Mouse (Mus musculus) forebrain, embryonic 16.5 days (tissue): ENCODE data around the gene Vkorc1. TPM values are rescaled to one million over a fixed set of nuclear protein-coding genes. Genes with fewer than 3 reads are reported as not detected.

ENCODE experiments used
- ATAC-seq: fragments of 200-750 bp; cut with Nextera tagmentation; 2 replicates; pipeline ENCODE4 v1.8.0; 2017; ENCODE audit warnings: mild to moderate bottlenecking, moderate library complexity
- H3K27ac ChIP-seq: fragments of 300-500 bp; sonication (generic); 2 replicates; pipeline ENCODE4 v1.5.1; 2014; ENCODE audit warnings: low read length, control low read depth
- H3K27me3 ChIP-seq: fragments of 300-500 bp; sonication (generic); replicated peaks from 2 replicates; pipeline ENCODE4 v1.6.1; 2014; ENCODE audit warnings: low read length; ENCODE audit not compliant: control insufficient read depth, insufficient read depth
- H3K36me3 ChIP-seq: fragments of 300-500 bp; sonication (generic); 2 replicates; pipeline ENCODE4 v1.6.1; 2014; ENCODE audit not compliant: control insufficient read depth, insufficient read depth
- H3K4me1 ChIP-seq: fragments of 300-500 bp; sonication (generic); replicated peaks from 2 replicates; pipeline ENCODE4 v1.6.1; 2014; ENCODE audit warnings: low read length; ENCODE audit not compliant: control insufficient read depth, insufficient read depth
- H3K4me2 ChIP-seq: fragments of 300-500 bp; sonication (generic); 2 replicates; pipeline ENCODE4 v1.6.1; 2014; ENCODE audit warnings: mild to moderate bottlenecking, low read length, control low read depth
- H3K4me3 ChIP-seq: fragments of 300-500 bp; sonication (generic); replicated peaks from 2 replicates; pipeline ENCODE4 v1.5.1; 2014; ENCODE audit warnings: mild to moderate bottlenecking, low read length, control low read depth
- H3K9ac ChIP-seq: fragments of 300-500 bp; sonication (generic); replicated peaks from 2 replicates; pipeline ENCODE4 v1.6.1; 2014; ENCODE audit warnings: low read depth, low read length, control low read depth
- H3K9me3 ChIP-seq: fragments of 300-500 bp; sonication (generic); 2 replicates; pipeline ENCODE4 v1.6.1; 2016; ENCODE audit warnings: low read length; ENCODE audit not compliant: control insufficient read depth
- WGBS: fragments of 180-500 bp; shearing (Covaris S2); extraction: QIAGEN DNeasy Blood & Tissue Kit; methylation state at CpG from one replicate; pipeline ENCODE4 v1.1.7; 2014; 5-methylcytosine and 5-hydroxymethylcytosine counted together
- polyA plus RNA-seq: library from polyadenylated mRNA; unstranded; fragments of >200 nt; fragmentation: Nextera tagmentation; extraction: Ambion mirVana; gene quantifications from 2 replicates; pipeline ENCODE4 v1.2.1, GENCODE M21; 2015

The Vkorc1 gene
- polyA plus RNA-seq, 1 experiment from 2014 or later = 63.9 TPM

DNA sequence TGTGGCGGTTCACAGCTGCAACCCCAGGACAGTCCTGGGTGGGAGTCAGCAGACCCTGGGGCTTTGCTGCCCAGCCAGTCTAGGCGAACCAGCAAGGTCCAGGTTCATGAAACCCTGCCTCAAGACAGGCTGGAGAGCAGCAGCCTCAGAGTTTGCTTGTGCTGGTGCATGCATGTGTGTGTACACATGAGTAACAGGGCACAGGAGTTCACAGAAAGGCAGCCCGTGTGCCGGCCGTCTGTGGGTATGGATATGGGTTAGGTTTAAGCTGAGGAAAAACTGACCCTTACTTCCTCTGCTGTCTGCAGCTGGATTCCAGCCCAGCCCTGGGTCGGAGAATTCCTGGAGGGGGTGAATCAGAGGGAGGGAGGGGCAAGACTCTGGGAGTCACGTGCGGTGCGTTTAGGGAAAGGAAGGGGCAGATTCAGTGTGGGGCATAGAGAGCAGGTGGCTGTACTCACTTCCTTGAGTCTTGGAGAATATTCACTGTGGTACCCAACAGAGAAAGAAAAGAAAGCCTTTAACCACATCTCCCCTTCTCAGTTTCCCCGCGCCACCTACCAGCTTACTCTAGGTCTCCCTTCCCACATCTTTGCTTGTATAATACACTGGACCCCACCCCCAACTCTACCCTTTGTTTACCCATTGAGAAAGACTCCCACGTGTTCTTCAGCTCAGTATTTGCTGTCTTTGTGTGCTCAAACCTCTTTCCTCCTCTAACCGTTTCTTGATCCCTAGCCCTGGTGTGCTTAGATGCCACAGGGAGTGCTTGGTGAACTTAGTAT, 36.1 kb upstream of the Vkorc1 start:
- WGBS = 36% methylated on average over 13 of the region's 13 CpGs
- no peak overlapping the region for H3K9ac ChIP-seq
- no peak overlapping the region for H3K4me2 ChIP-seq
- ATAC-seq = no peak
- H3K36me3 ChIP-seq = no peaks in the 10 kb centered on the region
- H3K27me3 ChIP-seq = peaks cover 23% of the 10 kb centered on the region
- H3K4me1 ChIP-seq = peaks cover 18% of the 10 kb centered on the region
- no peak overlapping the region for H3K27ac ChIP-seq
- no peak overlapping the region for H3K4me3 ChIP-seq
- no peaks in the 10 kb centered on the region for H3K9me3 ChIP-seq

DNA sequence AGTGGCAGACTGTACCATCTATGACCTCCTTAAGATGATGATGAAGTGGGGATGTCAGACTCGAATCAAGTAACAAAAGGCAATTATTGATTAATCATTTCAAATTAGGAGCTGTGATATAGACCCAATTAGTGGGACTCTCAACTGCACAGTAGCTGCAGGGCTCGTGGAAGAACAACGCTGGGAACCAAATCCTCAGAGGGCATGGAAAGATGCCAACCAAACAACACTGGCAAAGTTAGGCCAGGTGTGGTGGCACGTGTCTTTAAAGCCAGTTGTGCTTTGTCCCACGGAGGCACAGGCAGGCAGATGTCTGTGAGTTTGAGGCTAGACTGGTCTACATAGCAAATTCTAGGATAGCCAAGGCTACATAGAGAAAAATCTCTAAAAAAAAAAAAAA, 35.2 kb upstream of the Vkorc1 start:
- 60% methylated on average over 5 of the region's 5 CpGs for WGBS
- Histone ChIP-seq H3K9me3 (no peaks in the 10 kb centered on the region), H3K36me3 (no peaks in the 10 kb centered on the region), H3K9ac (no peak overlapping the region), H3K4me1 (peaks cover 10% of the 10 kb centered on the region), H3K27me3 (peaks cover 23% of the 10 kb centered on the region), H3K4me3 (no peak overlapping the region), H3K27ac (no peak overlapping the region), H3K4me2 (no peak overlapping the region)
- ATAC-seq = no peak

DNA sequence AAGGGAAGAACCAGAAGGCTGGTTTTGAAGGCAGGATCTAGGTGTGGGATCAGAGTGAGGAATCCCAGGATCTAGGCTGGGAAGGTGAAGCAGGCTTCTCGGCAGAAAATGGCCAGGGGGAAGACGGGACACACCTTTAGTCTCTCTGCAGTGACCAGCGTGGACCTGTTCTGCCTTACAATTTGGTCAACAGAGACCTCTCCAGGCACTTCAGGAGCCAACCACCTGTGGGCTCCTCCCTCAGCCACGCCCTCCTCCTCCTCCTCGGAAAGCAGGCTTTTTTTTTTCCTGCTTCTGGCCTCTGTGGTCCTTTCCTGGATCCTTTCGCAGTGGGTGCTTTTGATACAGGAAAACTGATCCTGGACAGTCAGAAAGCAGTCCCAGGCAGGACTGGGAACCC, 34.5 kb upstream of the Vkorc1 start, which contains the start of gene Prss8:
TSS of gene Prss8 (minus strand) at position 182 of the 400 bp plus-strand sequence.
- Histone ChIP-seq H3K4me1 (peaks cover 8% of the 10 kb centered on the region), H3K27me3 (peaks cover 23% of the 10 kb centered on the region), H3K27ac (no peak within 1 kb of the TSS), H3K4me3 (no peak within 1 kb of the TSS), H3K4me2 (no peak within 1 kb of the TSS), H3K9me3 (no peaks in the 10 kb centered on the region), H3K9ac (no peak within 1 kb of the TSS), H3K36me3 (0 out of 2 replicates have a peak, but pooled peaks cover under 1% of the 10 kb centered on the region)
- ATAC-seq = no peak
- 5% methylated on average over 5 of the region's 6 CpGs for WGBS

DNA sequence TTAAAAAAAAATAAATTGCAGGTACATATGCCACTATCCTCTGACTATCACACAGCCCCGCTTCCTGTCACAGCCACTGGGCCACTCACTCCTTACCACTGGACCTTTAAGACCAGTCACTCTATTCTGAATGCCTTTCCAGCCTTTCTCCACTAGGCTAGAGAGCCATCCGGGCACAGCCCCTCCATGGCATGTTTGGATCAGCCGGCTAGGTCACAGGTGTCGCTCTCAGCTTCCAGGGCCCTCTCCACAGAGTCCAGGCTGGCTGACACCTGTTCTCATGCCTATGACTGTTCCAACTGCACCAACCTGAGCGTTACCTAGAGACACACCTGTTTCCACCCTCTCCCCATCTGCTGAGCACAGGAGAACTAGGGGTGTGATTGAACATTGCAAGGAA, 33.2 kb upstream of the Vkorc1 start:
- ATAC-seq = no peak
- Histone ChIP-seq H3K9ac (no peak overlapping the region), H3K4me3 (no peak overlapping the region), H3K27ac (no peak overlapping the region), H3K36me3 (0 out of 2 replicates have a peak, but pooled peaks cover 4% of the 10 kb centered on the region), H3K4me2 (no peak overlapping the region), H3K4me1 (peaks cover 4% of the 10 kb centered on the region), H3K27me3 (peaks cover 23% of the 10 kb centered on the region), H3K9me3 (no peaks in the 10 kb centered on the region)
- 52% methylated on average over 5 of the region's 5 CpGs for WGBS

DNA sequence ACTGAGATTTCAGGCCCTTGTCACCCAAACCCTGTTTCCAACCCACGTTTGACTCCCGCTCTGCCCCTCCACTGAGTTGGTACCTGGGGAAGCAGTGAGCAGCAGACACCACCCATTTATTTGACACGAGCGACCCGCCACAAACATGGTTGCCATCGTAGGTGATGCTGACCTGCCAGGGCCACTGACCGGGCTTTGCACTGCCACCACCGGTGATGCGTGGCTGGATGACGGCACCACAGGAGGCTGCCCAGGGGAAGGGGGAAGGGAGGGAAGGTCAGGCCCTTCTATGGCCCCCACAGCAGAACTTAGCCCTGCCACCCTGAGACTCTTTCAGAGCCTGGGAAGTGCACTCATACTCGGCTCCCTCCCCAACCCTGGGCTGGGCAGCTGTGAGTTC, 32.3 kb upstream of the Vkorc1 start:
- Histone ChIP-seq H3K4me2 (no peak overlapping the region), H3K9ac (no peak overlapping the region), H3K4me1 (peaks cover 4% of the 10 kb centered on the region), H3K36me3 (0 out of 2 replicates have a peak, but pooled peaks cover 4% of the 10 kb centered on the region), H3K4me3 (no peak overlapping the region), H3K9me3 (no peaks in the 10 kb centered on the region), H3K27me3 (peaks cover 23% of the 10 kb centered on the region), H3K27ac (no peak overlapping the region)
- 81% methylated on average over 11 of the region's 11 CpGs for WGBS
- ATAC-seq = no peak

DNA sequence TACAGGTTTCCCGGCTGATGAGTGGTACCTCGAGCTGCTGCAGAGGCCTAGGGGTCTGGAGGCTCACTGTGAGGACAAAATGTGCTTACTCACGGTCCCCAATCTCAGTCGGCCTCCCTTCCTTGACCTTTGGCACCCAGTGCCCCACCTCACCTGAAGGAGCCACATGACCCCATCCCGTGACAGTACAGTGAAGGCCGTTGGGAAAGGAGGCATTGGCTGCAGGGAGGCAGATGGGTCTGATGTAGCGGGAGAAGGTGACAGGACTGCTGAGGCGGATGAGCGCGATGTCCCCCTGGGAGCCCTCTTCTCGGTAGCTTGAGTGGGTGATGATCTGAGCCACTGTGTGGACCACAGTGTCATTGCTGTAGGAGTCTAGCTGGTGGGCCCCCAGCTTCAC, 31.4 kb upstream of the Vkorc1 start:
- WGBS = 88% methylated on average over 11 of the region's 11 CpGs
- H3K27ac ChIP-seq = no peak overlapping the region
- H3K36me3 ChIP-seq = peaks cover 4% of the 10 kb centered on the region; the same call in 1 of the 2 replicates
- H3K27me3 ChIP-seq = peaks cover 23% of the 10 kb centered on the region
- no peak for ATAC-seq
- H3K9me3 ChIP-seq = no peaks in the 10 kb centered on the region
- H3K4me1 ChIP-seq = peaks cover 4% of the 10 kb centered on the region
- no peak overlapping the region for H3K9ac ChIP-seq
- H3K4me3 ChIP-seq = no peak overlapping the region
- no peak overlapping the region for H3K4me2 ChIP-seq

DNA sequence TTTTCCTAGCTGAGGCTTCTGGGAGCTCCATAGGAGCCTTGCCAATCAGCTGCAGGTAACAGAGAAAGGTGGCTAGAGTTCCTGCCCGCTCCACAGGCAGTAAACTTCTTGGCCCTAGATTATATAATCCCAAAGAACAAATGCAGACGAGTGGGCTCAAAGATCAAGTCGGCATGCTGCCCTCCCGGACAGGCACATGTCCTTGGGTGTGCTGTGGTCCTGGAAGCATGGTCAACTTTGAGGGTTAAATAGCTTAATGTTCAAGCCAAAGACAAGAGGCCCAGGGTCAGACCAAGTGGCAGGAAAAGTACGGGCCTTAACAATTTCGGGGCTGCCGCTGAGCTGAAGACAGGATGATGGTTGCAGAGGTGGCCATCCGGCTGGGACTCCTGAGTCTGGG, 30.6 kb upstream of the Vkorc1 start:
- Histone ChIP-seq H3K4me3 (no peak overlapping the region), H3K4me1 (peaks cover 4% of the 10 kb centered on the region), H3K4me2 (no peak overlapping the region), H3K27ac (no peak overlapping the region), H3K36me3 (peaks cover 4% of the 10 kb centered on the region; the same call in 1 of the 2 replicates), H3K9me3 (no peaks in the 10 kb centered on the region), H3K9ac (no peak overlapping the region), H3K27me3 (peaks cover 23% of the 10 kb centered on the region)
- ATAC-seq = no peak
- WGBS = 92% methylated on average over 8 of the region's 8 CpGs

DNA sequence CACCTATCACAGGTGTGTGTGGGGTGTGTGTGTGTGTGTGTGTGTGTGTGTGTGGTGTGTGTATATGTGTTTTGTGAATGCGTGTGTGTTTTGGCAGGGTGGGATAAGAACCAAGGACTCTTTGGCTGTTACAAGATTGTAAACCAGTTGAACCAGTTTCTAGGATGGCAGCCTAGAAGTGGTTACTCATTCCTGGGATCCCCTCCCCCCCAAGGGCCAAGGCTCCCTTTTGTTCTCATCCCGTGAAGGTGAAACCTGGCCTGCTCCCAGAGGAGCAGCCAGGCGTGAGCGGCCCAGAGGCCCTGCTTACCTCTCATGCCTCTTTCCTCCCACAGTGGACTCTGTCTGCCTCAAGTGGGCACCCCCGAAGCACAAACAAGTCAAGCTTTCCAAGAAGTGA, 29.8 kb upstream of the Vkorc1 start:
- H3K9me3 ChIP-seq = no peaks in the 10 kb centered on the region
- H3K36me3 ChIP-seq = peaks cover 7% of the 10 kb centered on the region; the same call in 1 of the 2 replicates
- no peak overlapping the region for H3K4me3 ChIP-seq
- H3K4me1 ChIP-seq = peaks cover 4% of the 10 kb centered on the region
- no peak overlapping the region for H3K27ac ChIP-seq
- H3K9ac ChIP-seq = no peak overlapping the region
- H3K27me3 ChIP-seq = peaks cover 18% of the 10 kb centered on the region
- 44% methylated on average over 5 of the region's 5 CpGs for WGBS
- ATAC-seq = no peak
- no peak overlapping the region for H3K4me2 ChIP-seq

DNA sequence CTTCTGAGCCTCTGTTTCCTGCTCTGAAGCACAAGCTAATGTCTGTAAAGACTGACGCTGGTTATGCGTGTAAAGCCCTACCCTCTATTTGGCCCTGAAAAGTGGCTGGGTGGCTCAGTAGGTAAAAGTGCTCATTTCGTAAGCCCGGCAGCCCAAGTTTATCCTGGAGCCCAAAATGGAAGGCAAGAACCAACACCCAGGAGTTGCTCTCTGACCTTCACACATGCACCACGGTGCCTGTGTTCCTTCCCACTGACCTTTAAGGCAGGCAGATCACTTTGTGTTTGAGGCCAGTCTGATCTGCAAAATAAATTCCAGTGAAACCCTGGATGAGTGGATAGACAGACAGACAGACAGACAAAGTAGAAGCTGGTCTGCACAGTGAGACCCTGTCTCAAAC, 28.3 kb upstream of the Vkorc1 start:
- Histone ChIP-seq H3K9ac (no peak overlapping the region), H3K4me1 (no peaks in the 10 kb centered on the region), H3K4me2 (no peak overlapping the region), H3K9me3 (no peaks in the 10 kb centered on the region), H3K36me3 (peaks cover 7% of the 10 kb centered on the region; the same call in 1 of the 2 replicates), H3K27me3 (peaks cover 6% of the 10 kb centered on the region), H3K27ac (no peak overlapping the region), H3K4me3 (no peak overlapping the region)
- ATAC-seq = no peak
- WGBS = 86% methylated on average over 5 of the region's 5 CpGs
